Mouse (Mus musculus): Measurements from ENCODE around the gene Ddx19a. TPM values are rescaled to one million over a fixed set of nuclear protein-coding genes. Genes with fewer than 3 reads are reported as not detected.
"Not testable (repeated sequence)": the region's sequence is repeated elsewhere in the genome, so short reads cannot be mapped to it uniquely, and the experiment has no call there.

Ddx19a gene
- polyA plus RNA-seq, 1 experiment from 2014 or later = 13.5 TPM

DNA sequence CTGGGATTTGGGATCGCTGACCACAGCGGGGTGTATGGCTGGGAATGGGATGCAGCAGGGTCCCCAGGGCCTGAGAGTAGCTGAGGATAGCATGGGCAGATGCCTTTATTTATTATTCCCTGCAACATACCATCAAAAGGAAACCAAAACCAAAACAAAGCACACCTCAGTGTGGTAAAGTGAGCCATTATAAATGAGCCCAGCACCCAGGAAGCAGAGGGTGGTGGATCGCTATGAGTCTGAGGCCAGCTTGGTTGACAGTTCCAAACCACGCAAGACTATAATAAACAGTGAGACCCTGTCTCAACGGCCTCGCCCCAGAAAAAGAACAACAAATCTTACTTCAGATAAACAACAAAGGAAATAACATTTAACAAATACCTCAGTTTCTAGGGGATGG lies 32.4 kb upstream of the Ddx19a start:
- Histone ChIP-seq H3K4me1 (replicated peaks; ENCODE audit: control insufficient read depth, insufficient read depth, low read length) (peaks cover 11% of the 10 kb centered on the region), H3K4me3 (ENCODE audit: low read length) (no peak overlapping the region), H3K36me3 (ENCODE audit: control insufficient read depth, insufficient read depth, low read length) (no peaks in the 10 kb centered on the region), H3K9me3 (ENCODE audit: control insufficient read depth, low read length) (no peaks in the 10 kb centered on the region), H3K27me3 (ENCODE audit: control insufficient read depth, insufficient read depth, low read depth, low read length) (no peaks in the 10 kb centered on the region; the same call in 1 of the 2 replicates), H3K27ac (ENCODE audit: low read length) (no peak overlapping the region), H3K4me2 (ENCODE audit: low read depth, low read length) (no peak overlapping the region), H3K9ac (ENCODE audit: low read length) (no peak overlapping the region)
- ATAC-seq (ENCODE audit: low read depth) = no peak
- 74% methylated on average over 6 of the region's 6 CpGs for WGBS

DNA sequence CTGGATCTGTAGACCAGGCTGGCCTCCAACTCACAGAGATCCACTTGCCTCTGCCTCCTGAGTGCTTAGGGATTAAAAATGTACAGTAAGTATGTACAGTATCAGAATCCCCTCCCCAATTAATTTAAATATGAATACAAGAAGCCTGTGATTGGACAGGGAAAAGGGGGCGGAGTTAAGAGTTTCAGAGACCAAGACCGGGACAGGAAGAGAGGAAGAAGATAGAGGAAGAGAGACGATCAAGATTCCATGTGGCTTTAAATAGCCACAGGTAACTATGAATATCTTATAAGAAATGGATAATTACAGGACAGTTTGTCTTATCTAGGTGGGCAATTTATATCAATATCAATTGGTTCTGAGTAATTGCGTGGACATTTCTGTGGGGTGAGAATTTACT lies 32.0 kb upstream of the Ddx19a start:
- H3K4me2 ChIP-seq (ENCODE audit: low read depth, low read length) = no peak overlapping the region
- 45% methylated on average over 4 of the region's 4 CpGs for WGBS
- H3K36me3 ChIP-seq (ENCODE audit: control insufficient read depth, insufficient read depth, low read length) = no peaks in the 10 kb centered on the region
- H3K9me3 ChIP-seq (ENCODE audit: control insufficient read depth, low read length) = no peaks in the 10 kb centered on the region
- H3K9ac ChIP-seq (ENCODE audit: low read length) = no peak overlapping the region
- H3K27me3 ChIP-seq (ENCODE audit: control insufficient read depth, insufficient read depth, low read depth, low read length) = no peaks in the 10 kb centered on the region; the same call in 1 of the 2 replicates
- no peak for ATAC-seq (ENCODE audit: low read depth)
- H3K27ac ChIP-seq (ENCODE audit: low read length) = no peak overlapping the region
- H3K4me1 ChIP-seq (replicated peaks; ENCODE audit: control insufficient read depth, insufficient read depth, low read length) = peaks cover 6% of the 10 kb centered on the region
- H3K4me3 ChIP-seq (ENCODE audit: low read length) = no peak overlapping the region

DNA sequence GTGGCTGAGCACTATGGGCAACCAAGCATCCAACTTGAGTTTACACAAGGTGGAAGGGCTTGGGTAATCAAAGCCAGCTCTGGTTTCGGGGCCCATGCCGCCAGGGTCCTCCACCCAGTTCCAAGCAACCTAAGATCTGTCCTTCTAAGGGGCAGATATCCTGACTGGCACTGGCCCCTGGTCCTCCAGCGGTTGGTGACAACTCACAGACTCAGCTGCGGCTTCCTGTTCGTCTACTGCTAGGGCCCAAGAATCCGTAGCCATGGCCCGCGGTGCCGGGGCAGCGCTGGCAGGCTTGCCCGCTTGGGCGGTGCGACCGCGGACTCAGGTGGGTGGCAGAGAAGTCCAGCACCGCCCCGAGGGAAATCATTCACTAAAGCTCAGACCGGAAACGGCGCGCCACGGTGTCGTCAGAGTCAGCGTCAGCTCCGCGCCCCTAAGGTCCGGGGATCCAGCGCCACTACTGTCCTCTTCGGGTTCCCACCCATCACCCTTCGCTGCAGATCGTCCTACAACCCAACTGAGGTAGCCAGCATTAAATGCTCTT lies 29.9 kb upstream of the Ddx19a start:
- Histone ChIP-seq H3K4me2 (ENCODE audit: low read depth, low read length) (peak overlapping the region; percentile 88), H3K27me3 (ENCODE audit: control insufficient read depth, insufficient read depth, low read depth, low read length) (no peaks in the 10 kb centered on the region; the same call in 1 of the 2 replicates), H3K27ac (ENCODE audit: low read length) (peak overlapping the region; percentile 85), H3K36me3 (ENCODE audit: control insufficient read depth, insufficient read depth, low read length) (no peaks in the 10 kb centered on the region), H3K9ac (ENCODE audit: low read length) (peak overlapping the region; percentile 90), H3K9me3 (ENCODE audit: control insufficient read depth, low read length) (no peaks in the 10 kb centered on the region), H3K4me1 (replicated peaks; ENCODE audit: control insufficient read depth, insufficient read depth, low read length) (peaks cover 5% of the 10 kb centered on the region), H3K4me3 (ENCODE audit: low read length) (peak overlapping the region; percentile 90)
- WGBS = under 1% methylated on average over 31 of the region's 31 CpGs
- ATAC-seq (ENCODE audit: low read depth) = peak; percentile 99

DNA sequence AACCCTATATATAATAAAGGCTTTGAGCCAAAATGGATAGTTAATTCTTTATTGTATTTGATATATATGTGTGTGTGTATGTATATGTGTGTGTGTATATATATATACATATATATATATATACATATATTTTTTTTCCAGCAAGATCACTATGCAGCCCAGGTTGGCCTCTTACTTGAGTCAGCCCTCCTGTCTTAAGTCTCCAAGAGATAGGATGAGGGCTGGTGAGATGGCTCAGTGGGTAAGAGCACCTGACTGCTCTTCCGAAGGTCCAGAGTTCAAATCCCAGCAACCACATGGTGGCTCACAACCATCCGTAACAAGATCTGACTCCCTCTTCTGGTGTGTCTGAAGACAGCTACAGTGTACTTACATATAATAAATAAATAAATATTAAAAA lies 29.0 kb upstream of the Ddx19a start:
- not testable (repeated sequence) for H3K4me3 ChIP-seq (ENCODE audit: low read length); H3K9ac ChIP-seq (ENCODE audit: low read length); H3K36me3 ChIP-seq (ENCODE audit: control insufficient read depth, insufficient read depth, low read length); H3K27me3 ChIP-seq (ENCODE audit: control insufficient read depth, insufficient read depth, low read depth, low read length); H3K27ac ChIP-seq (ENCODE audit: low read length); H3K4me2 ChIP-seq (ENCODE audit: low read depth, low read length); H3K4me1 ChIP-seq (replicated peaks; ENCODE audit: control insufficient read depth, insufficient read depth, low read length); H3K9me3 ChIP-seq (ENCODE audit: control insufficient read depth, low read length); ATAC-seq (ENCODE audit: low read depth)
- WGBS = 100% methylated on average over 1 of the region's 2 CpGs

DNA sequence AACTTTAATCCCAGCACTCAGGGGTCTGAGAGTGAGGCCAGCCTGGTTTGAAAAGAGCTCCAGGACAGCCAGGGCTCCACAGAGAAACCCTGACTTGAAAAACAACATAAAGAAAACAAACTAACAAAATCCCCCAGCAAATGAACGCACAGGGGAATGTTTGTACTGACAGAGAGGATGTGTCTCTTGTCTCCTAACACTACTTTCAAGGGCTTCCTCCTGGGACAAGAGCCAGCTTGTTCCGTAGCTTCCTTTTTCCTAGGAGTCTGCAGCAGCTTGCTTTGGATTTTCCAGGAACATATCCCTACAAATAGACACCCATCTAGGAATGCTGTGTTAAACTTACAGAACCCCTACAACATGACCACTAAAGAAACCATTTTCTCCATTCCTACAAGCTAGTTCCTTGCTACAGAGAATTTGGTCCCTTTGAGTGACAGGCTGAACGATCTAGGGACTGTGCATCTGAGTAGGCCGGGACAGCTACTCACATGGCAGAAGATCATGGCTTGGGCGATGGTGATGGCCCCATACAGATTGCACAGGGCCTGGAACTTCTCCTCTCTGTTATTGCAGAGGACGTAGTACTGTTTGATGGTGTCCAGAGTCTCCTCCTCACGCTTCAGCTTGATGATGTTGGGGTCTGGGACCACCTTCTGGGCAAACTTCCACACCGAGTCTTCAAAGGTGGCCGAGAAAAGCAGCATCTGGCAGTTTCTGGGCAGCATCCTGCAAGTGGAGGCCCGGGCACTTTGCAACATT lies 12.8 kb upstream of the Ddx19a start:
- ATAC-seq (ENCODE audit: low read depth) = peak; percentile 88

DNA sequence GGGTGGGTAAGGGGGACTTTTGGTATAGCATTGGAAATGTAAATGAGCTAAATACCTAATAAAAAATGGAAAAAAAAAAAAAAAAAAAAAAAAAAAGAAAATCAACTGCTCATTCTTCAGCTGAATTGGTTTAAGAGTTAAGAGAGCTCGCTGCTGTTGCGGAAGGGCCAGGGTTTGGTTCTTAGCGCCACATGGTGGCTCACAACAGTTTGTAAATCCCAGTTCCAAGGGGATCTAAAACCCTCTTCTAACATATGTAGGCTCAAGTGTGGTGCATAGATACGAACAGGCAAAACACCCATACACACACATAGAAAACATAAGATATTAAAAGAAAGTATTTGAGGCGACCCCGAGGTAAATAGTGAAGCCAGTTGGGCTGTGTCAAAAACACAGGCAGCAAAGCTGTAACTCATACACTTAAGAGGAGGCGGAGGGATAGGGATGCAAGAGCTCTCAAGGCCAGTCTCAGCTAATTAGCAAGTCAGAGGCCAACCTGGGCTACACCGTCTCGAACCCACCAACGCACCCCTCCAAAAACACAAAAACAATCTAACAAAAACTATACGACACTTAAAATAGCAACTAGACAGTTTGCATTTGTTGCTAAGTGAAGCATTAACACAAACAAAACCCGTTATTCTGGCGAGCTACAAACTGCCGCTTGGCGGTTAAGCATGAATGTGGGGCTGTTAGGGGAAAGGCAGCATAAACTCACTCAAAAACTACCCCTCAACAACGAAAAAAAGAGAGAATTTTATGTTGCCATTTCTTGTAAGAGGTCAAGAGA lies 764 bp downstream of the Ddx19a start:
- Histone ChIP-seq H3K36me3 (ENCODE audit: control insufficient read depth, insufficient read depth, low read length) (peaks cover 10% of the 10 kb centered on the region), H3K4me1 (replicated peaks; ENCODE audit: control insufficient read depth, insufficient read depth, low read length) (peaks cover 11% of the 10 kb centered on the region), H3K27ac (ENCODE audit: low read length) (peak overlapping the region; percentile 81; the same call in 1 of the 2 replicates), H3K9ac (ENCODE audit: low read length) (peak overlapping the region; percentile 79), H3K27me3 (ENCODE audit: control insufficient read depth, insufficient read depth, low read depth, low read length) (no peaks in the 10 kb centered on the region), H3K4me3 (ENCODE audit: low read length) (peak overlapping the region; percentile 57), H3K4me2 (ENCODE audit: low read depth, low read length) (peak overlapping the region; percentile 68), H3K9me3 (ENCODE audit: control insufficient read depth, low read length) (no peaks in the 10 kb centered on the region)
- ATAC-seq (ENCODE audit: low read depth) = no peak
- WGBS = 28% methylated on average over 16 of the region's 16 CpGs

More for the DNA sequence above, 12.8 kb upstream of the Ddx19a start:
- Histone ChIP-seq H3K36me3 (ENCODE audit: control insufficient read depth, insufficient read depth, low read length) (peaks cover 14% of the 10 kb centered on the region), H3K27ac (ENCODE audit: low read length) (0 out of 2 replicates have a peak overlapping the region, but pooled peaks have one; percentile 31)
- H3K9ac ChIP-seq (ENCODE audit: low read length); H3K4me3 ChIP-seq (ENCODE audit: low read length); H3K27me3 ChIP-seq (ENCODE audit: control insufficient read depth, insufficient read depth, low read depth, low read length); H3K4me1 ChIP-seq (replicated peaks; ENCODE audit: control insufficient read depth, insufficient read depth, low read length); H3K4me2 ChIP-seq (ENCODE audit: low read depth, low read length); H3K9me3 ChIP-seq (ENCODE audit: control insufficient read depth, low read length): not testable (repeated sequence)
- 61% methylated on average over 8 of the region's 10 CpGs for WGBS

DNA sequence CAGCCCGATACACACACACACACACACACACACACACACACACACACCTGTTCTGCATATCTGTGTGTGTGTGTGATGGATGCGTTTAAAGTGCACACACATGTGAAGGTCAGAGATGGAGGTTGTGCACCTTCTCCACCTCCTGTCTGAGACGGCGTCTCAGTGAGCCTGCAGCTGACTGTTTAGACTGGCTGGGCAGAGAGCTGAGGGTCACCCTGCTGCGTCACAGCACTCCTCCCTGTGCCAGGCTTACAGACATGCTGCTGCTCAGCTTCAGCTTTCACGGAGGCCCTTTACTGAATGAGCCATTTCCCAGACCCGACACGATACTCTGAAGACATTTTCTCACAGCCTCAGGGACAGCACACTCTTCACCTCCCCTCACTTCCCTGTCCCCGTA lies 7.6 kb downstream of the Ddx19a start:
- WGBS = 66% methylated on average over 9 of the region's 9 CpGs
- H3K4me2 ChIP-seq (ENCODE audit: low read depth, low read length) = no peak overlapping the region
- no peaks in the 10 kb centered on the region for H3K27me3 ChIP-seq (ENCODE audit: control insufficient read depth, insufficient read depth, low read depth, low read length)
- no peaks in the 10 kb centered on the region for H3K4me1 ChIP-seq (replicated peaks; ENCODE audit: control insufficient read depth, insufficient read depth, low read length)
- no peaks in the 10 kb centered on the region for H3K9me3 ChIP-seq (ENCODE audit: control insufficient read depth, low read length)
- peaks cover 50% of the 10 kb centered on the region for H3K36me3 ChIP-seq (ENCODE audit: control insufficient read depth, insufficient read depth, low read length)
- peak overlapping the region; percentile 30; the same call in 1 of the 2 replicates for H3K27ac ChIP-seq (ENCODE audit: low read length)
- H3K9ac ChIP-seq (ENCODE audit: low read length) = no peak overlapping the region
- no peak overlapping the region for H3K4me3 ChIP-seq (ENCODE audit: low read length)
- peak; percentile 47; the same call in 1 of the 2 replicates for ATAC-seq (ENCODE audit: low read depth)

DNA sequence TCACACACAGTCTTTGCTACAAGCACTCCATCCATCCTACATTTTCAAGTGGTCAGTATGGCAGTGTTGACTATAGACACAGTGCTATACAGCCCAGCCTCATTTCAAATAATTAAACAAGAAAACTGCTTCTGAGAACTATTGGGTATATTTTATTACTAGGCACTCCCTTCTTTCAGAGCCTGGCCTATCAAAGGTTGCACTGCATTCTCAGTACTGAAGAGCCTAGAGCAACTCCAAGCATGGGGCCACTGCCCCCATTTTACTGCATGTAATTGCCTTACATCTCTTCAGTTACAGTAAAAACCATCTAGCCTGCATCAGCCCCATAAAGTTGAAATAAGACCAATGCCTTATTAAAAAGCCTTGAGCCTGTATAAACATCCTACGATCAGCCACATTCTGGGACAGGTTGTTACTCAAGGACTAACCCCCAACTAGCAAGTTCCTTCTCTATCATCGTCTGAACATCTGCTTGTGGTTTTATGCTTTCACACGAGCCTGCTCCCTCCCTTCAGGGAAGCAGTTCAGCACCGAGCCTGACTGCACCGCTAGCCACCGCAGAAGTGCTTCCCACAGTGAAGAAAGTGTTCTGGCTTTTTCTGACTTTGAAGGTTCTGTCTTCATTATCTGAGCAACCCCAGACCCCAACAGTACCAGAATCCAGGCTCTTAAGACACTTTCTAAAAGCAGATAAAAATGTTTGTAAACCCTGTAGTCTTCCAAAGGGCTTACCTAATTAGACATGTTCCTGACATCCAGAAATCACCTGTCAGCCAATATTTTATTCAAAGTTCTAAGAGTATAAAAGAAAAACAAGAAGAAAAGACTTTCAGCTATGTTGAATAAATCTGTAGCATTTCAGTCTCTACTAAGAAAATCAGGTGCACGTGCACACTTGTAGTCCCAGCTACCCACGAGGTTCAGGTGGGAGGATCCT lies 9.5 kb downstream of the Ddx19a start:
- Histone ChIP-seq H3K4me2 (ENCODE audit: low read depth, low read length) (no peak overlapping the region), H3K9ac (ENCODE audit: low read length) (no peak overlapping the region), H3K27ac (ENCODE audit: low read length) (no peak overlapping the region), H3K4me3 (ENCODE audit: low read length) (no peak overlapping the region), H3K4me1 (replicated peaks; ENCODE audit: control insufficient read depth, insufficient read depth, low read length) (no peaks in the 10 kb centered on the region), H3K36me3 (ENCODE audit: control insufficient read depth, insufficient read depth, low read length) (peaks cover 63% of the 10 kb centered on the region), H3K9me3 (ENCODE audit: control insufficient read depth, low read length) (no peaks in the 10 kb centered on the region), H3K27me3 (ENCODE audit: control insufficient read depth, insufficient read depth, low read depth, low read length) (no peaks in the 10 kb centered on the region)
- ATAC-seq (ENCODE audit: low read depth) = no peak
- 80% methylated on average over 8 of the region's 8 CpGs for WGBS
